Mouse (Mus musculus) heart, adult 2 months (tissue): ENCODE data around the gene Tnrc6b.

ENCODE experiments used
- CTCF ChIP-seq: fragments of 200-600 bp; IDR thresholded peaks from 2 replicates; pipeline ENCODE4 v1.8.1; 2022; ENCODE audit warnings: antibody characterized with exemption, mild to moderate bottlenecking, moderate library complexity
- POLR2A ChIP-seq: fragments of 200-500 bp; IDR thresholded peaks from 2 replicates; pipeline ENCODE4 v1.6.1; 2011; ENCODE audit warnings: mild to moderate bottlenecking, low read depth, low read length, control low read depth; ENCODE audit not compliant: insufficient read depth

DNA sequence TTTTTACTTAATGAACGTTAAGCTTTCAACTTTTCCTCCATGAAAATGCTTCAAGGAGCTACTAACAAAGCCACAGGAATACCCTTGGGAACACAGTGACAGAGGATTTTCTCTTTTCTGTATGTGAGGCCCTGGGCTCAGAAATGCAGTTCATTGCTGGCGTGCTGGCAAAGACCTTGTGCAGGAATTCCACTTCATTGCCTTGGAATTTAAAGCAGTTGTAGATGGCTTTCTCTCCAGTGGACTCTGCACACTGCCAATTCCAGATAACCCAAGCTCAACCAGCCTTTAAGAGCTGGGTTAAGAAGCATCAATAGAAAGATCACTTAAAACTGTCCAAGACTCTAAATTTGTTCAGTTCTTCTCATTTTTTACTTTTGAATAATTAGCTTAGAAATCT lies 204.7 kb downstream of the Tnrc6b start:
- TF ChIP-seq CTCF (no peak), POLR2A (no peak)
